Comparison of ENCODE assay signal across 15 mouse cellular contexts in genomic region chr17:75509257-75509656, GRCm38 (mm10).
"Had no signal": no experiment of that assay in that cellular context is flagged by ENCODE, and none has a peak within 500 bp of the region (broad histone marks: within the 10 kb centered on the region; RNA-seq: fewer than 3 reads in every experiment).

No protein-coding gene starts in this region.

- H3K27ac ChIP-seq: neural tube, embryonic 15.5 days; stomach, embryonic 15.5 days; stomach, postnatal 0 days had no signal

- H3K4me3 ChIP-seq: neural tube, embryonic 15.5 days; stomach, embryonic 15.5 days had no signal

- H3K9ac ChIP-seq: neural tube, embryonic 15.5 days; stomach, embryonic 15.5 days had no signal

- H3K36me3 ChIP-seq: neural tube, embryonic 15.5 days; stomach, embryonic 15.5 days had no signal

- H3K4me1 ChIP-seq: neural tube, embryonic 15.5 days; stomach, embryonic 15.5 days had no signal

- H3K4me2 ChIP-seq: neural tube, embryonic 15.5 days; stomach, embryonic 15.5 days had no signal

- H3K9me3 ChIP-seq: neural tube, embryonic 15.5 days; stomach, embryonic 15.5 days had no signal

- H3K27me3 ChIP-seq: neural tube, embryonic 15.5 days; stomach, embryonic 15.5 days had no signal

- DNase-seq: retina, postnatal 1 day; right cerebral cortex, adult 18-20 months; right cerebral cortex, postnatal 14 days; right cerebral cortex, postnatal 25 days; right cerebral cortex, postnatal 4 days; spleen, adult 18-20 months; thymus, adult 18-20 months; thymus, adult 2 months; thymus, postnatal 14 days; thymus, postnatal 25 days; thymus, postnatal 36 days; thymus, postnatal 4 days had no signal
